Mouse (Mus musculus) bone marrow macrophage, adult 2 months (primary cell): Measurements from ENCODE around the gene Cdc6. TPM values are rescaled to one million over a fixed set of nuclear protein-coding genes. Genes with fewer than 3 reads are reported as not detected.

ENCODE experiments used
- H3K27ac ChIP-seq: 2 replicates; pipeline ENCODE4 v1.5.1; 2012; ENCODE audit warnings: low read depth, low read length; ENCODE audit not compliant: insufficient read depth
- H3K4me1 ChIP-seq: 2 replicates; pipeline ENCODE4 v1.6.1; 2012; ENCODE audit warnings: low read length; ENCODE audit not compliant: control insufficient read depth, insufficient read depth
- H3K4me3 ChIP-seq: 2 replicates; pipeline ENCODE4 v1.5.1; 2012; ENCODE audit warnings: mild to moderate bottlenecking, low read length, moderate library complexity; ENCODE audit not compliant: insufficient read depth
- CTCF ChIP-seq: IDR thresholded peaks from 2 replicates; pipeline ENCODE4 v1.5.1; 2012; ENCODE audit warnings: low read depth, mild to moderate bottlenecking, low read length, moderate library complexity
- POLR2A ChIP-seq: IDR thresholded peaks from 2 replicates; pipeline ENCODE4 v1.6.1; 2012; ENCODE audit warnings: mild to moderate bottlenecking, low read depth, low read length, borderline replicate concordance
- polyA plus RNA-seq: library from polyadenylated mRNA; stranded (reverse); fragments of >200 nt; gene quantifications from 2 replicates; pipeline ENCODE4 v1.2.4, GENCODE M21; 2012; ENCODE audit not compliant: missing spikeins, insufficient read depth, insufficient read length

Cdc6 gene
- polyA plus RNA-seq, 1 experiment = 6.9 TPM

GRCm38 (mm10) chr11:98968716-98969495 lies 61.3 kb downstream of the Cdc6 start:
- no peak for TF ChIP-seq POLR2A
- TF ChIP-seq CTCF = no peak
- Histone ChIP-seq H3K27ac (no peak overlapping the region), H3K4me1 (peaks cover 8% of the 10 kb centered on the region), H3K4me3 (no peak overlapping the region)

- no peak overlapping the region for H3K27ac ChIP-seq
- TF ChIP-seq CTCF = no peak
- no peak for TF ChIP-seq POLR2A
- peaks cover 3% of the 10 kb centered on the region; the same call in 1 of the 2 replicates for H3K4me1 ChIP-seq
- no peak overlapping the region for H3K4me3 ChIP-seq
Measured at GRCm38 (mm10) chr11:98969496-98969927, 61.9 kb downstream of the Cdc6 start.

GRCm38 (mm10) chr11:98970191-98970925 lies 62.8 kb downstream of the Cdc6 start:
- TF ChIP-seq POLR2A (no peak), CTCF (no peak)
- peaks cover 3% of the 10 kb centered on the region; the same call in 1 of the 2 replicates for H3K4me1 ChIP-seq
- no peak overlapping the region for H3K4me3 ChIP-seq
- H3K27ac ChIP-seq = no peak overlapping the region

- no peak overlapping the region for H3K27ac ChIP-seq
- no peak overlapping the region for H3K4me3 ChIP-seq
- TF ChIP-seq CTCF (no peak), POLR2A (no peak)
- peaks cover 3% of the 10 kb centered on the region; the same call in 1 of the 2 replicates for H3K4me1 ChIP-seq
Measured at GRCm38 (mm10) chr11:98971316-98972031, 63.9 kb downstream of the Cdc6 start.

- H3K4me3 ChIP-seq = no peak overlapping the region
- TF ChIP-seq CTCF = peak; percentile 60
- no peak for TF ChIP-seq POLR2A
- H3K27ac ChIP-seq = no peak overlapping the region
- peaks cover 3% of the 10 kb centered on the region; the same call in 1 of the 2 replicates for H3K4me1 ChIP-seq
Measured at GRCm38 (mm10) chr11:98972215-98972614, 64.6 kb downstream of the Cdc6 start.

GRCm38 (mm10) chr11:98972801-98973360 lies 65.3 kb downstream of the Cdc6 start:
- peaks cover 3% of the 10 kb centered on the region; the same call in 1 of the 2 replicates for H3K4me1 ChIP-seq
- H3K27ac ChIP-seq = no peak overlapping the region
- H3K4me3 ChIP-seq = no peak overlapping the region
- TF ChIP-seq CTCF (no peak), POLR2A (no peak)

Other genes starting within 250 kb of the Cdc6 start
- not detected in 2 replicates for gene Gsdma, start 243.4 kb upstream of the Cdc6 start, polyA plus RNA-seq
- gene Psmd3, start 225.2 kb upstream of the Cdc6 start, polyA plus RNA-seq = 46.3 and 53.7 TPM in 2 replicates
- gene Csf3, start 206.5 kb upstream of the Cdc6 start, polyA plus RNA-seq = not detected in 2 replicates
- gene Med24, start 178.4 kb upstream of the Cdc6 start, polyA plus RNA-seq = 26.9 and 32.2 TPM in 2 replicates
- gene Thra, start 167.2 kb upstream of the Cdc6 start, polyA plus RNA-seq = 20.7 and 23.5 TPM in 2 replicates
- 7.4 and 8.2 TPM in 2 replicates for gene Nr1d1, start 132.5 kb upstream of the Cdc6 start, polyA plus RNA-seq
- gene Msl1, start 112.3 kb upstream of the Cdc6 start, polyA plus RNA-seq = 78.4 and 79.3 TPM in 2 replicates
- gene Casc3, start 102.9 kb upstream of the Cdc6 start, polyA plus RNA-seq = 37.9 and 40.1 TPM in 2 replicates
- 0.62 and 0.65 TPM in 2 replicates for gene Rapgefl1, start 71.0 kb upstream of the Cdc6 start, polyA plus RNA-seq
- 16.9 and 20.5 TPM in 2 replicates for gene Wipf2, start 44.2 kb upstream of the Cdc6 start, polyA plus RNA-seq
- gene Rara, start 20.0 kb downstream of the Cdc6 start, polyA plus RNA-seq = 24.0 and 25.9 TPM in 2 replicates
- gene Gjd3, start 75.2 kb downstream of the Cdc6 start, polyA plus RNA-seq = not detected in 2 replicates
- gene Top2a, start 116.4 kb downstream of the Cdc6 start, polyA plus RNA-seq = 135 and 154 TPM in 2 replicates
- gene Igfbp4, start 133.4 kb downstream of the Cdc6 start, polyA plus RNA-seq = 372 and 390 TPM in 2 replicates
- 1.6 and 2.0 TPM in 2 replicates for gene Tns4, start 181.5 kb downstream of the Cdc6 start, polyA plus RNA-seq
- 0.68 TPM in 1 of 2 replicates, not detected in the other for gene Ccr7, start 247.3 kb downstream of the Cdc6 start, polyA plus RNA-seq